Mouse (Mus musculus): ENCODE measurements at regions not wholly inside any gene's neighbourhood (a gene's known extent, or its start where the extent isn't known, plus 50 kb on each side); places are given as distances from the start of the nearest gene placed in this dataset.
A peak's percentile ranks its signal among the peaks of the same experiment; 100 is the strongest.

DNA sequence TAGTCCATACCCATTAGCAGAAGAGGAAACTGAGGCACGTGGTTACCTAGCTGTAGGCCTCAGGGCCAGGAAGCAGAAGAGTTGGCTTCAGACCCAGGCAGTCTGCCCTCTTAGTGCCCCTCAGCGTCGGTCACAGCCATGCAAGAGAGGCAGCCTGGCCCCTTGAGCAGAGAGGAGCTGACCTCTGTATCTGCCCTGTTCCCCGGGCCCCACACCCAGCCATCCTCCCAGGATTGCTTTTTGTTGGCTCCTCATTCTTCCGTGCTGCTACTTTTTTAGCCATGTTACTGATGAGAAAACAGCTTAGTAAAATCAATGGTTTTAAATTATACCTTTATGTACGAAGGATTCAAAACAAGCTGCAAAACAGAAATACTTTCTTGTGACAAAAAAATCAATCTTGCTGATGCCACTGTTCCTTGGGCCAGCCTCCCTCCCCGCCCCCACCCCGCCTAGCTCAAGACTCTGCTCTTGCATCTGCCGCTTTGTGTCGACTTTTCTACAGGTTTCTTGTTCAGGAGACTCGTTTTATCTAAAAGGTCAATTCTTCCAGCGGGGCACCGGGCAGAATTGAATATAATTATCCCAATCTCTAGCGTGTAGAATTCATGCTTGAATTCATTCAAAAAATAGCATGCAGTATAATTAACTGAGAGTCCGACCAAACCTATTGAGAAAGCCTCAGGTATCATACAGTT lies 70.8 kb downstream of the Sall1 start:
- no peak for DNase-seq

GRCm38 (mm10) chr8:88958843-88959242 lies 85.1 kb downstream of the Sall1 start:
- no peak for DNase-seq

DNA sequence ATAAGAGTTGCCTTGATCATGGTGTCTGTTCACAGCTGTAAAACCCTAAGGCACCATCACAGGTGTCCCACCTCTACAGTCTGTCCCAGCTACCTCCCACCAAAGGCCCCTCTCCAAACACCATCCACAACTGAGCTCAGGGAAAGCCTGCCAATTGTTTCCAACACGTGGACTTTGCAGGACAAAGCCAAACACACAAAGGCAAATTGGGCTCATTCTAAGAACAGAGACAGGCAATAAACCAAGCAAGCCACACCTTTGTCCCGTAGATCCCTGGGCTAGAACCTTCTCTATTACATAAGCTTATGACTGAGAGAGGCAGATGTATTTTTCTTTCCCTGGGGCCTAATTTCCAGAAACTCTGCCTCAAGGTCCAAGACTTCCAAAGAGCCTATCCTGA lies 90.8 kb downstream of the Sall1 start:
- DNase-seq = no peak

DNA sequence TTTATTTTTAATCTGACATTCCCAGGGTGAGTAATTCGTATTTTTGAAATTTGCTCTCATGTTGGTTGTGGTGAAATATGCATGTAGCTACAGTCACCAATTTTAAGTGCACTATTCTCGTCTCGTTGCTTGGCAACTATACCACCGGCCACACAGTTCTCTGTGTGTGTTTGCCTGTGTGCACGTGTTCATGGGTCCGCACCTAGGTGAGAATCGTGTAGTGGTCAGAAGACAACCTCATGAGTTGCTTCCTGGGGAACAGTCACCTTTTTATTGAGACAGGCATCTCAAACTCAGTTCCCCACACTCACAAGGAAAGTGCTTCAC lies 92.2 kb downstream of the Sall1 start:
- DNase-seq = no peak

DNA sequence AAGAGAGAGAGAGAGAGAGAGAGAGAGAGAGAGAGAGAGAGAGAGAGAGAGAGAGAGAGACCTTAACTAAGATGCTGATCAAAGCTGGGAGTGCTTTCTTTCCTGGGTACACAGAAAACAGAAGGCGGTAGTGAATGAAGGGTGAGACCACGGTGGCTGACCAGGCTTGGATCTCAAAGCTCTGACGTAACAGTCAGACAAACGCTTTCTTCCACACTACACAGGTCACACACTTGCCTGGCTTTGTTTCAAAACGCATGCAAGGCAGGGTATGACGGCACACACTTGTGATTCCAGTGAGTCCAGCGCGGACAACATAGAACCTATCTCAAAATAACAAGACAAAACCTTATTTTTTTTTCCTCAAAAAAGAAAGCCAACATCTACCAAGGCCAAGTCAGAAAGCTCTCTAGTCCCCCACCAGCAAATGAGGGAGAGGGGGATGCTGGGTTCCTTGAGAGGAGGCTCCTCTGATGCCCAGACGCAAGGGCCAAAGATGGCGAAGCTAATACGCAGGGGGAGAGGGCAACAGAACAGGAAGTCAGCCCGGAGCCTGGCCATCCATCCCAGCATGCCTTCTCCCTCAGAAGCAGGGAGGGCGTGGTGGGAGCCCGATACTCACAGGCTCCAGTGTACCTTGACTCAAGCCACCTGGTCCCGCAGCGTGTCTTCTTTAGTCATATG lies 92.7 kb downstream of the Sall1 start:
- DNase-seq = no peak

- DNase-seq = no peak
Observed at GRCm38 (mm10) chr8:88949975-88950374, 94.0 kb downstream of the Sall1 start.

DNA sequence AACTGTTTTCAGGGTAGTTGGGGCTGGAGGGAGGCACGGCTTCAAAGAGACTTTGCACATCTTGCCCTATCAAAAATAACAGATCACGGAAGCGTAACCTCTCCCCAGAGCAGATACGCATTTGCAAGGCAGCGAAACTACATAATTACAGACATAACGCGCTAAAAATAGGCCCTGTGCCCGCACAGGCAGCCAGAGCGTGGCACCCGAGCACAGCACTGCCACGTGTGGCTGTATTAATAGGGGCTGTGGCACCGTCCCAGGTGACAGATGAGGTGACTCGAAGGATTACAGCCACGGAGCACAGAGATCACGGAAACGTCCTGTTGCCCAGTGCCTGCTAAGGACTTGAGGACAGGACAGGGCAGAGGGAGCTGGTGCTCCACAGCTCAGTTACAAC lies 95.0 kb downstream of the Sall1 start:
- no peak for DNase-seq

DNA sequence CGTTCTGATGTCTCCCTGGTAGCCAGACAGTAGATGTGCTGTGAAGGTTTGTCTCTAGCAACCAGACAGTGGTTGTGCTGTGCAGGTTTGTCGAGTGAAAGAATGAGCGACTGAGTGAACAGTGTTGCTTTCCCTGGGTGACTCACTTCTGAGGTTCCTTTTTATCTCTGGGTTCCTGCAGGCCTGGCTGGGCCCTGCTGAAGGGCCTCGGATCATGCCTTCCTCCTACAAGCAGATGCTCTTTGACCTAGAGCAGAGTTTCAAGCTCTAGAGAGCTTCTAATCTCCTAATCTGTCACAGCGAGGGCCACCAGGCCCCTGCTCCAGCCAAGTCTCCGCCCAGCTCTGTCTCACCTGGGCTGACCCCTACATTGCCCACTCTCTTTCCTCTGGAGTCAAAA lies 95.6 kb downstream of the Sall1 start:
- DNase-seq = no peak

DNA sequence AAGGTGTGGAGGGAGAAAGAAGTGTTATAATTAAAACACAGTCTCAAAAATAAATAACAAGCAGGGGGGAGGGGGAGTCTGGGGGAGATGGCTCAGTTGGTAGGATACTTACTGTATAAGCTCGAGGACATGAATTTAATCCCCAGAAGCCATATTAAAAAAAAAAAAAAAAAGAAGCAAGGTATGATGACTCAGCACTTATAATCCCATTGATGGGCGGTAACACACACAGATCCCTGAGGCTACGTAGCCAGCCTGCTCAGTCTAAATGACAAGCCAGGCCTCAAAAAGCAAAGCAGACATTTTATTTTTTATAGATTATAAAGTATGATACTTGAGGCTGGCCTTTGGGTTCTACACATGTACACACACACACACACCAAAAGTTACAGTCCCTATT lies 96.6 kb downstream of the Sall1 start:
- DNase-seq = no peak

DNA sequence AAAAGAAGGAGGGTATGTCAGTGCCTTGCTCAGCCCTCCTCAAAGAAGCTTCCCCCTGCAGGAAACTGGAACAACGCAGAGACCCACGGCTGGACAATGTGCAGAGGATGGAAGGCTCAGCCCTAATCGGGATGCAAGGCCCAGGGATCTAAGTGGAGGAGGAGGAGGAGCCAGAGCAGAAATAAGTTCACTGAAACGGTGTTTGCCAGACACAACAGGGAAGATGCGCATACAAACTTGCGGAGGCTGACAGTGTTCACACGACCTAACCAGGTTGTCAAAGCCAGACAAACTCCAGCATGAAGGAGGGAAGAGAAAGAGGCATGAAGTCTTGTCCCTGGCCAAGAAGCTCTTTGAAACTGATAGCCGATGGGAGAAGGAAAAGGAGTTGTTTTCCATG lies 98.3 kb downstream of the Sall1 start:
- no peak for DNase-seq

- DNase-seq = peak; percentile 35
Observed at GRCm38 (mm10) chr8:88944038-88944437, 99.9 kb downstream of the Sall1 start.

GRCm38 (mm10) chr8:88939071-88939746 lies 104.8 kb downstream of the Sall1 start:
- DNase-seq = no peak

DNA sequence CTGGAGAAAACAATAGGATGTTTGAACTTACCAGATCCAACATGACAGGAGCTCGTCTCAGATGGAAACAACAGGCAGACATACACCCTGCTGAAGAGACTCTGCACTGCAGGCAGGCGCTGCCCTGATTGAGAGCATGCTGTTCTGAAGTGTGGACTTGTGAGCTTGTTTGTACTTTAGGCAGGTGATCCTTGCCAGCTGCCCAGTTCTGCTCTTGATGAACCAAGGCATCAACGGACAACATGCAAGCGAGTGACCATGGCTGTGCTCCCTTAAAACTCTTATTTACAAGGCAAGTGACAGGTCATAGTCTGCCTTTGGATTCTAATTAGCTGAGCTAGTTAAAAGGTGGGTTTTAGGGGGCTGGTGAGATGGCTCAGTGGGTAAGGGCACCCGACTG lies 109.3 kb downstream of the Sall1 start:
- DNase-seq = no peak

DNA sequence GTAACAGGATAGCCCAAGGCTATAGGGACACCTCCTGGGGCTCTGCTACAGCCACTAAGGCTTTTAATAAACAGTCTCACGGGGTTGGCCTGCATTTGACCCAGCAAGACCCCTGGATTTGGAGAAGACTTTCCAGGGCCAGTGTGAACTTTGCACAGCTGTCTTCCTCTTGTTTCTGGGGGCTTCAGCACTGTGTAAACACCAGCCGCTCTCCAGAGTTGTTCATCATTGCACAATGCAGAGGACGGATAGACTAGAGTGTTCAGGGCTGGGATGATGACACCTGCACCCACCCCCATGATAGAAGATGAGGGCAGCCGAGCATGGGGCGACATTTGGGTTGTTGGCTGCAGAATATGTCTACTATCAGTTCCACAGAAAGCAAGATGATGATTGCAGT lies 112.9 kb downstream of the Sall1 start:
- DNase-seq = no peak

GRCm38 (mm10) chr8:88930370-88930769 lies 113.6 kb downstream of the Sall1 start:
- no peak for DNase-seq

DNA sequence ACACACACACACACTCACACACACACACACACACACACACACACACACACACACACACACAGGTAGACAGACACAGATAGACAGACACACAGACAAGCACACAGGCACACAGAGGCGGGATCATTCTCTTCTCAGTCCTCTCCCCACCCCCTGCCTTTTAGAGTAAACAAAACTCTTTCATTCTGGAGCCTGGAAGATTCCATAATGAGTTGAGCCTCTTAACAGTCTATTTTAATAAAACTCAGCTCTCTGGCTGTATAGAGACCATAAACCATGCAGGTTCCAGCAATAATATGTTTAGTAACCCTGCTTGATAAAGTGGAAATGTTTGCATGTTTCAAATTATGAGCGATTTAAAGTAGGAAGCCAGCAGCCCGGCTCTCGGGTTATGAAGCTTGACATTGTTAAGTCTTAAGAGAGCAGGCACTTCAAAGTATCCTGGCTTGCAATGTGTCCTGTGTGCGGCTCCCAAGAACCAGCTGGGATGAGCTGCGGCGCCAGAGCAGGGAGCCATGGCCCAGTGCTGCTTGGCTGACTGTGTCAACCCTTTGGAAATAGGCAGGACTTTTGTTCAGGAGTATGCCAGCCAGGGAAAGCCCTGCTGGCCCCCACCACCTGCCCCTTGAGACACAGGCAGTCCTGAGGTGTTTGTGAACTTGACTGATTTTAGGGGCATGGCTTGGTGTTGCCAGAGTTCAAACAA lies 115.1 kb downstream of the Sall1 start:
- no peak for DNase-seq

DNA sequence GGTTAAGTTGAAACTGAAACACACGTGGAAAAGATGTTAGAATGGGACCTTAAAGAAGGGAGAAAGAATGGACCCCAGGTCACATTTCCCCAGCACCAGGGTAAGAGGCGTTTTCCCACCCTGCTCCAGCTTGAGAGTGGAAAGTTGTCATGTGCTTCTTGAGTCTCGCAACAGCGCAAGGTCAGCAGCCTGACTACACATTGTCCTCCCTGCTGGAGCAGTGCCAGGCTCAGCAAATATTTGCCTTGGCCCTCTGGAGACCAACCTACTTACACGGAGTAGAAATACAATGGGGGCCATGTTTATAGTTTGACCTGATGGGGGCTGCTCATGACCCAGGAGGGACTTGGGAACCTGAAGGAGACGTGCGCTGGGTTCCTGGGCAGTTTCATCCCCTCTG lies 121.1 kb downstream of the Sall1 start:
- no peak for DNase-seq

DNA sequence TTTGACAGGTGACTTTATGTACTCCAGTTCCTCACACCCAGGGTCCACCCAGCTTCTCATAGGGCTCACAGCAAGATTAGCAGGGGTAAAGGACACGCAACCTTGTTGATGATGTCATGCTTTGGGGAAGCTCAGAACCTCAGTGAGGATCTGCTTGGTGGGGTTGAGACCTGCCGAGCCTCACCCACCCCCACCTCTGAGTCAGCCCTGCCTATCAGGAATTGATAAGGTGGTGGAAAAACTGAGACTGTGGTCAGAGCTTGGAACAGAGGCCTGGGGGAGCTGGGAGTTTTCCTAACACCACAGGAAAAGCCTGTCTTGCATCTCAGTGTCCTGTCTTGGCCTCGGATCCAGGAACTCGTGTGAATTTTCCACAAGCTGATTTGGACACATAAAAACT lies 122.0 kb downstream of the Sall1 start:
- DNase-seq = no peak

DNA sequence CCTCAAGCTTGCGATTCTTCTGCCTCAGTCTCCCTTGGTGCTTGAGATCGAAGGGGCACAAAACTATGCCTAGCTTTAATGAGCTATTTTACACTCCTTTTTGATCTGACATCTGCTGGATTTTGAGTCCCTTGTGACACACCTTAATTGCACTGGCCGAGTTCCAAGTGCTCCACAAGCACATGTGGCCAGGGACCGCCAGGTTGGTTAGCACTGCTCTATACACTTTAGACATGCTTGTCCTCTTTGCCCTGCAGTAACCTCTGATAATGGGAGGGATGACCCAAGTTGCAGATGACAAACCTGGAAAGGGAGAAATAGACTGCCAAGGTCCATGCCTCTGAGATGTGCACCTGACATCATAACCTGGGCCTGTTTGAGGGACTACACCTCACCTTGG lies 124.7 kb downstream of the Sall1 start:
- no peak for DNase-seq

GRCm38 (mm10) chr8:88916064-88916463 lies 127.9 kb downstream of the Sall1 start:
- DNase-seq = no peak

DNA sequence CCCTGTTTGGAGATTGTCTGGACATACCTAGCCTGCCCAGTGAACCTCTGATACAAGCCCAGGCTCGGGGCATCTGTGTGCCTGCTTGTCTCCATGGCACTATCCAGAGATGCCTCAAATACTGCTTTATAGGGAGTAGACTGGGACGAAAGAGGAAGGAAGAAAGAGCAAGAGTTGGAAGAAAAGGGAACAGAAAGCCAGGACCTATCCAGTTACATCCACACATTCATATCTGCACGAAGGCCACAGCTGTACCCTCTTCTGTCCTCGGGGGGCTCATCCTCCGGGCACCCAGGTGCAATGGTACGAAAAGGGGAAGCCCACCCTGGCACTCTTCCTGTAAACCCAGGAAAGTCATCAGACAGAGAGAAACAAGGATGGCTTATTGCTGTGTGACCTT lies 129.3 kb downstream of the Sall1 start:
- DNase-seq = no peak

DNA sequence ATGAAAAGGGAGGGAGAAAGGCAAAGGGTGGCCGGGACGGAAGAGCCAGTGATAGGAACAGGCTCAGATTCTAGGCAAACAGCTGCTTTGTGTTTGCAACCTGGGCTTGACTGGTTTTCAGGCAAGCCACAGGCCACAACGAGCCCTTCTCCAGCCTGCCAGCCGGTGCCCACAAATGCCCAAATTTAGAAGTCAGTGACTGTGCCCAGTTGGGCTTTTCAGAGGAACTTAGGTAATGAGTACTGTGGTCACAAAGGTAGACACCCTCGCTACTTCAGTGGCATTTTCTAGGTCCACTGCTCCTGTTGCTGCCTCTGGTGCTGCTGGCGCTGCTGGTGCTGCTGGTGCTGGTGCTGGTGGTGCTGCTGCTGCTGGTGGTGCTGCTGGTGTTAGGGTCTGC lies 129.8 kb downstream of the Sall1 start:
- no peak for DNase-seq

GRCm38 (mm10) chr8:88906244-88906643 lies 137.7 kb downstream of the Sall1 start:
- no peak for DNase-seq

DNA sequence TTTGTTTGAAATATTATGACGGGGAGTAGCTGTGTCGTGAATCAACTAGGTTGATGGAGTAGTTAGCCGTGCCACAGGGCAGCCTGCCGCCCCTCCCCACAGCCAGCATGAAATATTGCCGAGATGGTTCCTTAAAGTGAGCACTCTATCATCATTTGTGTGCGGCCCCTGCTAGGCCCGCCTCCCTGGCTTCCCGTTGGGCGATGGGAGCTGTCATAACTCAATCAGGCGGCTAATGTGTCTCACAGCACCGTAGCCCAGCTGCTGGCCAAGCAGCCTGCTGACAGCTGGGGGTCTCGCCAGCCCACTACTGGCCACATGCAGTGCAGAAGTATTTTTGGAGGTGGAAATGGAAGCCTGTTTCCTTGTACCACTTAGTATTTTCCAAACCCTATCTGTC lies 140.9 kb downstream of the Sall1 start:
- no peak for DNase-seq
